Comparison of ENCODE assay signal across 8 mouse cellular contexts in the genomic region with DNA sequence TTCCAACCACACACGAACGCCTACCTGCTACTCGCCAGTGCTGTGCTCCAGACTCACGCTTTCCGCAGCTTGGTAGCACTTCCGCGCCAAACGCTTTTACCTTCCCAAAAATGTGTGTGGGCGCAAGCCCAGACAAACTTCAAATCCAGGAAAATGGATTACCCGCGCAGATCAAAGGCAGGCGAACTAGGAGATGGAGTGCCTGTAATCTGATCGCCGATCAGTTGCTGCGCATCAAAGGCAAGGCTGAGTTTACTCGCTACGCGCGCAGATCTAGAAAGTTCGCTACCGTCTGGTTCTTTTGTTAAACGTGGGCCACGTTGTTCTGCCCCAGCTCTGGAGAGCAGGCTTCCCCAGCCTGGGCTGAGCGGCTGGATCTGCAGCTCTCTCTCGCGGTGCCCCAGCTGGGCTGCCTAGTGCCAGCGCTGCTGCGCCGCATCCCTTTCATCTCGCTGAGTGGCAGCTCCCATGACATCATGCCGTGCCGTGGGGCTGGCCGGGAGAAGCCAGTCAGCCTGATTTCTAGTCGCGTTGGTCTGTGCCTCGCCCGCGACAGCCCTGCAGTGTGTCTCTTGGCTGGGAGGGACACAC. TPM values are rescaled to one million over a fixed set of nuclear protein-coding genes. Genes with fewer than 3 reads are reported as not detected.
DNase-seq lines count a peak whose midpoint lies in the region; ATAC-seq and TF ChIP-seq lines count a peak whose summit lies in the region.

Gene Tnfrsf19, minus strand, starts transcription at position 400 of the 591 bp plus-strand sequence.

- no peaks in the 10 kb centered on the region for H3K9me3 ChIP-seq in embryonic facial prominence, embryonic 15.5 days (replicated peaks)
- no peaks in the 10 kb centered on the region for H3K9me3 ChIP-seq in heart, embryonic 10.5 days
- no peaks in the 10 kb centered on the region for H3K9me3 ChIP-seq in kidney, postnatal 0 days (replicated peaks; ENCODE audit: low read length)
- no peaks in the 10 kb centered on the region for H3K9me3 ChIP-seq in liver, embryonic 12.5 days (replicated peaks)
- no peaks in the 10 kb centered on the region for H3K9me3 ChIP-seq in neural tube, embryonic 12.5 days
- no peaks in the 10 kb centered on the region for H3K9me3 ChIP-seq in stomach, embryonic 16.5 days (replicated peaks; ENCODE audit: control insufficient read depth, low read length)

- peaks cover 28% of the 10 kb centered on the region for H3K4me1 ChIP-seq in embryonic facial prominence, embryonic 15.5 days
- peaks cover 24% of the 10 kb centered on the region for H3K4me1 ChIP-seq in heart, embryonic 10.5 days
- peaks cover 16% of the 10 kb centered on the region for H3K4me1 ChIP-seq in kidney, postnatal 0 days (replicated peaks; ENCODE audit: insufficient read depth, low read length)
- H3K4me1 ChIP-seq in liver, embryonic 12.5 days = no peaks in the 10 kb centered on the region
- H3K4me1 ChIP-seq in neural tube, embryonic 12.5 days = peaks cover 22% of the 10 kb centered on the region
- H3K4me1 ChIP-seq in stomach, embryonic 16.5 days (ENCODE audit: control insufficient read depth, insufficient read depth, low read length) = peaks cover 9% of the 10 kb centered on the region

- no peaks in the 10 kb centered on the region for H3K27me3 ChIP-seq in embryonic facial prominence, embryonic 15.5 days
- peaks cover 4% of the 10 kb centered on the region; the same call in 1 of the 2 replicates for H3K27me3 ChIP-seq in heart, embryonic 10.5 days (ENCODE audit: insufficient read depth, poor library complexity, severe bottlenecking)
- H3K27me3 ChIP-seq in kidney, postnatal 0 days (ENCODE audit: insufficient read depth, low read length) = no peaks in the 10 kb centered on the region
- H3K27me3 ChIP-seq in liver, embryonic 12.5 days (replicated peaks) = peaks cover 43% of the 10 kb centered on the region
- no peaks in the 10 kb centered on the region for H3K27me3 ChIP-seq in neural tube, embryonic 12.5 days (replicated peaks)
- H3K27me3 ChIP-seq in stomach, embryonic 16.5 days (ENCODE audit: control insufficient read depth, insufficient read depth, low read length) = no peaks in the 10 kb centered on the region

- H3K4me3 ChIP-seq in embryonic facial prominence, embryonic 15.5 days (replicated peaks) = peak within 1 kb of the TSS; percentile 48
- H3K4me3 ChIP-seq in heart, embryonic 10.5 days = peak within 1 kb of the TSS; percentile 68
- H3K4me3 ChIP-seq in kidney, postnatal 0 days (replicated peaks; ENCODE audit: low read depth, low read length) = peak within 1 kb of the TSS; percentile 47
- peak within 1 kb of the TSS; percentile 42 for H3K4me3 ChIP-seq in liver, embryonic 12.5 days
- peak within 1 kb of the TSS; percentile 40 for H3K4me3 ChIP-seq in neural tube, embryonic 12.5 days
- peak within 1 kb of the TSS; percentile 49 for H3K4me3 ChIP-seq in stomach, embryonic 16.5 days (replicated peaks; ENCODE audit: low read length)

- H3K9ac ChIP-seq in embryonic facial prominence, embryonic 15.5 days = peak within 1 kb of the TSS; percentile 51
- peak within 1 kb of the TSS; percentile 64 for H3K9ac ChIP-seq in kidney, postnatal 0 days (ENCODE audit: low read depth, low read length)
- H3K9ac ChIP-seq in liver, embryonic 12.5 days = peak within 1 kb of the TSS; percentile 27; the same call in 1 of the 2 replicates
- peak within 1 kb of the TSS; percentile 59 for H3K9ac ChIP-seq in neural tube, embryonic 12.5 days
- H3K9ac ChIP-seq in stomach, embryonic 16.5 days (ENCODE audit: low read length) = peak within 1 kb of the TSS; percentile 67

- WGBS in embryonic facial prominence, embryonic 15.5 days = under 1% methylated on average over 38 of the region's 38 CpGs
- under 1% methylated on average over 38 of the region's 38 CpGs for WGBS in heart, embryonic 10.5 days
- WGBS in kidney, postnatal 0 days = 1% methylated on average over 38 of the region's 38 CpGs
- WGBS in liver, embryonic 12.5 days (ENCODE audit: insufficient replicate concordance) = under 1% methylated on average over 38 of the region's 38 CpGs
- under 1% methylated on average over 38 of the region's 38 CpGs for WGBS in neural tube, embryonic 12.5 days
- WGBS in stomach, embryonic 16.5 days = under 1% methylated on average over 38 of the region's 38 CpGs

- H3K4me2 ChIP-seq in embryonic facial prominence, embryonic 15.5 days (replicated peaks) = peak within 1 kb of the TSS; percentile 79
- peak within 1 kb of the TSS; percentile 87 for H3K4me2 ChIP-seq in kidney, postnatal 0 days (ENCODE audit: low read length)
- H3K4me2 ChIP-seq in liver, embryonic 12.5 days = peak within 1 kb of the TSS; percentile 58
- peak within 1 kb of the TSS; percentile 81 for H3K4me2 ChIP-seq in neural tube, embryonic 12.5 days (replicated peaks)
- peak within 1 kb of the TSS; percentile 88 for H3K4me2 ChIP-seq in stomach, embryonic 16.5 days (ENCODE audit: low read depth, low read length)

- H3K36me3 ChIP-seq in embryonic facial prominence, embryonic 15.5 days = no peaks in the 10 kb centered on the region
- H3K36me3 ChIP-seq in heart, embryonic 10.5 days = no peaks in the 10 kb centered on the region
- no peaks in the 10 kb centered on the region for H3K36me3 ChIP-seq in kidney, postnatal 0 days (ENCODE audit: insufficient read depth, low read length)
- H3K36me3 ChIP-seq in liver, embryonic 12.5 days = no peaks in the 10 kb centered on the region
- no peaks in the 10 kb centered on the region for H3K36me3 ChIP-seq in neural tube, embryonic 12.5 days
- H3K36me3 ChIP-seq in stomach, embryonic 16.5 days (ENCODE audit: control insufficient read depth, insufficient read depth, low read length) = no peaks in the 10 kb centered on the region

- H3K27ac ChIP-seq in embryonic facial prominence, embryonic 15.5 days (replicated peaks) = peak within 1 kb of the TSS; percentile 92
- peak within 1 kb of the TSS; percentile 93 for H3K27ac ChIP-seq in heart, embryonic 10.5 days
- H3K27ac ChIP-seq in kidney, postnatal 0 days = peak within 1 kb of the TSS; percentile 60
- H3K27ac ChIP-seq in liver, embryonic 12.5 days = peak within 1 kb of the TSS; percentile 31; the same call in 1 of the 2 replicates
- no peak within 1 kb of the TSS for H3K27ac ChIP-seq in neural tube, embryonic 12.5 days
- H3K27ac ChIP-seq in stomach, embryonic 16.5 days (ENCODE audit: low read length) = peak within 1 kb of the TSS; percentile 72

- peak; percentile 89 for ATAC-seq in embryonic facial prominence, embryonic 15.5 days (ENCODE audit: insufficient number of reproducible peaks, low FRiP score, low TSS enrichment, low read depth)
- ATAC-seq in kidney, postnatal 0 days (replicated peaks; ENCODE audit: low FRiP score, low read depth) = peak; percentile 92
- ATAC-seq in liver, embryonic 12.5 days = peak; percentile 62
- ATAC-seq in neural tube, embryonic 12.5 days (ENCODE audit: low FRiP score, low read depth) = peak; percentile 97
- ATAC-seq in stomach, embryonic 16.5 days (ENCODE audit: insufficient read depth, low FRiP score) = peak; percentile 90

- peak; percentile 32 for DNase-seq in kidney, adult 18-20 months
- DNase-seq in kidney, adult 11 months = no peak
- DNase-seq in heart, embryonic 10.5 days (ENCODE audit: low spot score) = peak; percentile 95
- DNase-seq in kidney, postnatal 0 days (ENCODE audit: low spot score) = peak; percentile 80

- TF ChIP-seq CTCF in kidney, postnatal 0 days (IDR thresholded peaks at IDR 0.05; ENCODE audit: low read depth) = no peak

RNA-seq across cellular contexts. Expression of gene Tnfrsf19, which starts in this region (rescaled TPM):
- polyA plus RNA-seq in embryonic facial prominence, embryonic 15.5 days (2015; fragmentation: Nextera tagmentation; extraction: Ambion mirVana) = 99.6 and 104 TPM in 2 replicates
- 29.8 and 32.8 TPM in 2 replicates for polyA plus RNA-seq in heart, embryonic 10.5 days (2016; fragmentation: Nextera tagmentation; extraction: Ambion mirVana)
- 13.8 and 14.3 TPM in 2 replicates for polyA plus RNA-seq in kidney, postnatal 0 days (2015; fragmentation: Nextera tagmentation; extraction: Ambion mirVana)
- 6.2 and 6.7 TPM in 2 replicates for polyA plus RNA-seq in liver, embryonic 12.5 days (2016; fragmentation: Nextera tagmentation; extraction: Ambion mirVana)
- polyA plus RNA-seq in neural tube, embryonic 12.5 days (2016; fragmentation: Nextera tagmentation; extraction: Ambion mirVana) = 37.4 and 41.8 TPM in 2 replicates
- 37.2 and 38.0 TPM in 2 replicates for polyA plus RNA-seq in stomach, embryonic 16.5 days (2015; fragmentation: Nextera tagmentation; extraction: Ambion mirVana)
